Mouse (Mus musculus) liver, adult 2 months (tissue): Measurements from ENCODE around the gene Sfmbt2. TPM values are rescaled to one million over a fixed set of nuclear protein-coding genes. Genes with fewer than 3 reads are reported as not detected.

ENCODE experiments used
- DNase-seq: peaks from one replicate; pipeline ENCODE4 v3.0.0-alpha.2; 2011; ENCODE audit warnings: low read depth, low spot score; ENCODE audit errors: extremely low read depth
- H3K27ac ChIP-seq: fragments of 200-500 bp; replicated peaks from 2 replicates; pipeline ENCODE4 v1.5.1; 2012; ENCODE audit warnings: low read depth, mild to moderate bottlenecking, control low read depth, inconsistent platforms, low read length; ENCODE audit not compliant: insufficient read depth
- H3K27me3 ChIP-seq: fragments of 200-500 bp; 2 replicates; pipeline ENCODE4 v1.6.1; 2012; ENCODE audit warnings: mild to moderate bottlenecking, moderate library complexity, low read length, inconsistent platforms; ENCODE audit not compliant: control insufficient read depth, insufficient read depth
- H3K36me3 ChIP-seq: fragments of 200-500 bp; 2 replicates; pipeline ENCODE4 v1.6.1; 2012; ENCODE audit warnings: low read length, inconsistent platforms; ENCODE audit not compliant: control insufficient read depth, insufficient read depth
- H3K4me1 ChIP-seq: fragments of 200-500 bp; 2 replicates; pipeline ENCODE4 v1.6.1; 2011; ENCODE audit warnings: low read length; ENCODE audit not compliant: control insufficient read depth, insufficient read depth
- H3K4me3 ChIP-seq: fragments of 200-500 bp; 2 replicates; pipeline ENCODE4 v1.5.1; 2011; ENCODE audit warnings: low read depth, mild to moderate bottlenecking, control low read depth, low read length, moderate library complexity; ENCODE audit not compliant: insufficient read depth
- H3K79me2 ChIP-seq: fragments of 200-500 bp; 2 replicates; pipeline ENCODE4 v1.6.1; 2012; ENCODE audit warnings: inconsistent platforms, mild to moderate bottlenecking, low read length, moderate library complexity; ENCODE audit not compliant: control insufficient read depth, insufficient read depth
- H3K9ac ChIP-seq: fragments of 200-500 bp; 2 replicates; pipeline ENCODE4 v1.6.1; 2012; ENCODE audit warnings: low read depth, mild to moderate bottlenecking, control low read depth, inconsistent platforms, low read length
- CTCF ChIP-seq: fragments of 200-500 bp; IDR thresholded peaks from 2 replicates; pipeline ENCODE4 v1.5.1; 2011; ENCODE audit warnings: low read depth, low read length, control low read depth
- POLR2A ChIP-seq: fragments of 200-500 bp; IDR thresholded peaks from 2 replicates; pipeline ENCODE4 v1.6.1; 2011; ENCODE audit warnings: low read length, control low read depth; ENCODE audit not compliant: insufficient read depth; ENCODE audit errors: extremely low read depth
- WGBS: fragments of 180-500 bp; shearing (Covaris S2); methylation state at CpG from one replicate; pipeline ENCODE4 v1.1.7; 2018; 5-methylcytosine and 5-hydroxymethylcytosine counted together
- polyA plus RNA-seq: library from polyadenylated mRNA; depleted of rRNA; stranded (reverse); fragments of >200 nt; gene quantifications from 2 replicates; pipeline ENCODE4 v1.2.3, GENCODE M21; 2012
- total RNA-seq: library from RNA; depleted of rRNA; stranded (reverse); fragments of >200 nt; gene quantifications from 2 replicates; pipeline ENCODE4 v1.2.3, GENCODE M21; 2014

The Sfmbt2 gene
- total and polyA plus RNA-seq, 2 experiments: under 0.01 to 0.06 TPM

GRCm38 (mm10) chr2:10390791-10391190 lies 20.5 kb downstream of the Sfmbt2 start:
- Histone ChIP-seq H3K27ac (no peak overlapping the region), H3K4me1 (no peaks in the 10 kb centered on the region), H3K79me2 (no peaks in the 10 kb centered on the region), H3K4me3 (no peak overlapping the region), H3K27me3 (no peaks in the 10 kb centered on the region), H3K9ac (no peak overlapping the region), H3K36me3 (no peaks in the 10 kb centered on the region)
- no peak for TF ChIP-seq POLR2A
- no peak for TF ChIP-seq CTCF
- 62% methylated on average over 7 of the region's 7 CpGs for WGBS
- DNase-seq: no peak

DNA sequence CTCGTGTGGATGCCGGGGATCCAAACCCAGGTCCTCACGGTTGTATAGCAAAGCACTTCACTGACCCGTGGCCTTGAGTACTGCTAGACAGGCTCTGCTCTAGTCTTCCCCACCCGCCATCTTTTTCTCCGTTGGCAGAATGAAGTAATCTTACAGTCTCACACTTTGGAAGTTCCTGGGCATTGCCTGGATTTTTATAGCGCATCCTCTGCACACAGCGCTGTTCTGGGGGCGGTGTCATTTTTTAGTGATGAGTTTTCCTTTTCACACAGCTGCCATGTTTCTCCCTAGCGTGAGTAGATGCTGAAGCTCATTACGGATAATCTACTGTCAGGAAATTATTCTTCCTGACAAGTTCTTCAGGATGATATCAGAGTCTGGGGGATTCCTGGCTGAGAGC lies 24.8 kb downstream of the Sfmbt2 start:
- DNase-seq: no peak
- Histone ChIP-seq H3K27me3 (no peaks in the 10 kb centered on the region), H3K27ac (no peak overlapping the region), H3K36me3 (no peaks in the 10 kb centered on the region), H3K4me3 (no peak overlapping the region), H3K9ac (no peak overlapping the region), H3K4me1 (no peaks in the 10 kb centered on the region), H3K79me2 (no peaks in the 10 kb centered on the region)
- TF ChIP-seq CTCF (no peak), POLR2A (no peak)
- 92% methylated on average over 11 of the region's 11 CpGs for WGBS

- Histone ChIP-seq H3K27me3 (no peaks in the 10 kb centered on the region), H3K4me3 (no peak overlapping the region), H3K36me3 (no peaks in the 10 kb centered on the region), H3K79me2 (no peaks in the 10 kb centered on the region), H3K9ac (no peak overlapping the region), H3K4me1 (no peaks in the 10 kb centered on the region), H3K27ac (no peak overlapping the region)
- no peak for DNase-seq
- TF ChIP-seq CTCF (no peak), POLR2A (no peak)
- WGBS: 21% methylated on average over 9 of the region's 9 CpGs
Measured at GRCm38 (mm10) chr2:10397790-10398189, 27.5 kb downstream of the Sfmbt2 start.

DNA sequence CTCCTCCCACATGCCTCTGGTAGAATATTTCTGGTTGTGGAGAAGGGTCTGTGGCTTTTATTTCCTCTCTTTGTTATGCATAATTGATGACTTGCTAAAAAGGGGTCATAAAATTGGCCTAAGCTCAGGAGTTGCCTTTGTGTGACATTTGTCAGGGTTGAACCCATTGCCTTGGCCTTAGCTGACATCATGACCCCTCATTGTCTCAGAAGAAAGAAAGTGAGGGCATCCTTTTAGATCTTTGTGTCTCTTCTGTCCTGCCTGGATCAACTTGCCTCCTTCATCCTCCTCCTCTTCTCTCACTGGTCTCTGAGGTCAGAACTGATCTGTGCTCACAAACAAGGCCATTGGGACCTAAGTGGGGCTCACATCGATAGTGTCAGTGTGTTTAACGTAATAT lies 35.8 kb downstream of the Sfmbt2 start:
- Histone ChIP-seq H3K27me3 (no peaks in the 10 kb centered on the region), H3K9ac (no peak overlapping the region), H3K4me1 (no peaks in the 10 kb centered on the region), H3K27ac (no peak overlapping the region), H3K4me3 (no peak overlapping the region), H3K36me3 (no peaks in the 10 kb centered on the region), H3K79me2 (no peaks in the 10 kb centered on the region)
- TF ChIP-seq POLR2A (no peak), CTCF (no peak)
- DNase-seq: no peak
- 87% methylated on average over 2 of the region's 2 CpGs for WGBS

GRCm38 (mm10) chr2:10409422-10409821 lies 39.1 kb downstream of the Sfmbt2 start:
- 91% methylated on average over 13 of the region's 13 CpGs for WGBS
- TF ChIP-seq POLR2A (no peak), CTCF (no peak)
- Histone ChIP-seq H3K36me3 (no peaks in the 10 kb centered on the region), H3K79me2 (no peaks in the 10 kb centered on the region), H3K4me3 (no peak overlapping the region), H3K4me1 (no peaks in the 10 kb centered on the region), H3K9ac (no peak overlapping the region), H3K27me3 (no peaks in the 10 kb centered on the region), H3K27ac (no peak overlapping the region)
- no peak for DNase-seq

- no peaks in the 10 kb centered on the region for H3K36me3 ChIP-seq
- H3K4me1 ChIP-seq: no peaks in the 10 kb centered on the region
- WGBS: 94% methylated on average over 5 of the region's 5 CpGs
- TF ChIP-seq POLR2A (no peak), CTCF (no peak)
- H3K4me3 ChIP-seq: no peak overlapping the region
- no peaks in the 10 kb centered on the region for H3K27me3 ChIP-seq
- H3K9ac ChIP-seq: no peak overlapping the region
- no peak overlapping the region for H3K27ac ChIP-seq
- H3K79me2 ChIP-seq: no peaks in the 10 kb centered on the region
- DNase-seq: no peak
Measured at GRCm38 (mm10) chr2:10410069-10410468, 39.8 kb downstream of the Sfmbt2 start.
